Mouse (Mus musculus): ENCODE data around the gene Hsp90aa1.

GRCm38 (mm10) chr12:110711270-110711669, 8.7 kb upstream of the Hsp90aa1 start:
- no peak for TF ChIP-seq CTCF (IDR thresholded peaks at IDR 0.05; ENCODE audit: extremely low read depth, insufficient read depth, insufficient read length, insufficient replicate concordance)
- no peak for TF ChIP-seq POLR2A (IDR thresholded peaks at IDR 0.05; ENCODE audit: low read depth, low read length)

All from spleen, adult 2 months (tissue).